Mouse (Mus musculus) heart, embryonic 16.5 days (tissue): ENCODE measurements around the gene March6. TPM values are rescaled to one million over a fixed set of nuclear protein-coding genes. Genes with fewer than 3 reads are reported as not detected.

Experiments
- ATAC-seq: fragments of 200-750 bp; cut with Nextera tagmentation; replicated peaks from 2 replicates; pipeline ENCODE4 v1.8.0; 2017; ENCODE audit warnings: moderate number of reproducible peaks; ENCODE audit not compliant: insufficient read depth, low FRiP score; ENCODE audit errors: extremely low read depth
- H3K27ac ChIP-seq: fragments of 300-500 bp; sonication (generic); 2 replicates; pipeline ENCODE4 v1.5.1; 2014; ENCODE audit warnings: mild to moderate bottlenecking, low read length, control low read depth, moderate library complexity
- H3K27me3 ChIP-seq: fragments of 300-500 bp; sonication (generic); 2 replicates; pipeline ENCODE4 v1.6.1; 2014; ENCODE audit warnings: low read length, mixed read lengths; ENCODE audit not compliant: control insufficient read depth, insufficient read depth
- H3K36me3 ChIP-seq: fragments of 300-500 bp; sonication (generic); 2 replicates; pipeline ENCODE4 v1.6.1; 2014; ENCODE audit not compliant: control insufficient read depth, insufficient read depth
- H3K4me1 ChIP-seq: fragments of 300-500 bp; sonication (generic); 2 replicates; pipeline ENCODE4 v1.6.1; 2014; ENCODE audit warnings: low read length, mixed read lengths; ENCODE audit not compliant: control insufficient read depth, insufficient read depth
- H3K4me2 ChIP-seq: fragments of 300-500 bp; sonication (generic); 2 replicates; pipeline ENCODE4 v1.6.1; 2014; ENCODE audit warnings: low read depth, mild to moderate bottlenecking, control low read depth, low read length
- H3K4me3 ChIP-seq: fragments of 300-500 bp; sonication (generic); 2 replicates; pipeline ENCODE4 v1.5.1; 2014; ENCODE audit warnings: mild to moderate bottlenecking, control low read depth, low read length
- H3K9ac ChIP-seq: fragments of 300-500 bp; sonication (generic); 2 replicates; pipeline ENCODE4 v1.6.1; 2014; ENCODE audit warnings: low read length, control low read depth
- H3K9me3 ChIP-seq: fragments of 300-500 bp; sonication (generic); replicated peaks from 2 replicates; pipeline ENCODE4 v1.6.1; 2016; ENCODE audit warnings: low read length; ENCODE audit not compliant: control insufficient read depth
- WGBS: fragments of 180-500 bp; shearing (Covaris S2); extraction: QIAGEN DNeasy Blood & Tissue Kit; methylation state at CpG from one replicate; pipeline ENCODE4 v1.1.7; 2014; 5-methylcytosine and 5-hydroxymethylcytosine counted together
- polyA plus RNA-seq: library from polyadenylated mRNA; unstranded; fragments of >200 nt; fragmentation: Nextera tagmentation; extraction: Ambion mirVana; gene quantifications from 2 replicates; pipeline ENCODE4 v1.2.1, GENCODE M21; 2015

March6 gene
- polyA plus RNA-seq, 1 experiment from 2014 or later: 29.0 TPM

DNA sequence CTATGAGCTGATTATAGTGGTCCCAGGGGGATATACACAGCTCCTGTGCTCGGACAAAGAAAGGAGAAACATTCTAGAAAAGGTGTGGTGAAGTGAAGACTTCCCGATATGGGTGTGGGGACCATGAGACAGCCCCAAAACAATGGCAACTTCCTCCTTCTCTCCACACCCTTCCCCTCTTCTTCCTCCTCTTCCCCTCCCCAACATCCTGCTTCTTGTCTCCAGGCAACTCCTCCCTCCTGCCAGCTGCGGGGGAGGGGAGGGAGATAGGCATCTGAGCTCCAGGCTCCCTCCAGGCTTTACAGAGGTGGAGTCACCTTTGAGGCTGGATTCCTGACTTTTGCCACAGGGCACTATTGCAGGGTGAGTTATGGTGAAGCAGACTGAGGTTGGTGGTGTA lies 117.9 kb downstream of the March6 start:
- H3K4me2 ChIP-seq: no peak overlapping the region
- no peaks in the 10 kb centered on the region for H3K27me3 ChIP-seq
- H3K9ac ChIP-seq: no peak overlapping the region
- H3K4me3 ChIP-seq: no peak overlapping the region
- no peaks in the 10 kb centered on the region for H3K36me3 ChIP-seq
- WGBS: 39% methylated on average over 2 of the region's 3 CpGs
- H3K27ac ChIP-seq: no peak overlapping the region
- H3K9me3 ChIP-seq: no peaks in the 10 kb centered on the region
- ATAC-seq: no peak
- peaks cover 8% of the 10 kb centered on the region for H3K4me1 ChIP-seq

DNA sequence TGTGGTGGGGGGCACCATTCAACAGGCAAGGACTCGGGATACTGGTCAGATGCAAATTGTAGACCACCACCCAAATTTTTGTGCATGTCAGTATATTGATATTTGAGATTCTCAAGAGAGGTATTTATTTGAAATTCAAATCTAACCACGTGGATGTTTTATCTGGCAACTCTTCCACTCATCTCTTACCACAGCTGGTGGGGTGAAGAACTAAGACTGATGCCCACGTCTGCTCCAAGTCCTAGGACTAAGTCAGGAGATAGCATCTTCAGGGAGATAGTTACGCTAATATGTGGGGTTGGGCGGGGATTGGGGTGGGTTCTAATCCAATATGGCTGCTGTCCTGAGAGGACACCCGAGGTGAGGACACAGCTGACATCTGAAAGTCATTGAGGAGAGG lies 118.4 kb downstream of the March6 start:
- no peak for ATAC-seq
- 76% methylated on average over 6 of the region's 6 CpGs for WGBS
- H3K27ac ChIP-seq: no peak overlapping the region
- H3K27me3 ChIP-seq: no peaks in the 10 kb centered on the region
- no peak overlapping the region for H3K9ac ChIP-seq
- no peaks in the 10 kb centered on the region for H3K9me3 ChIP-seq
- no peaks in the 10 kb centered on the region for H3K36me3 ChIP-seq
- peaks cover 4% of the 10 kb centered on the region; the same call in 1 of the 2 replicates for H3K4me1 ChIP-seq
- H3K4me3 ChIP-seq: no peak overlapping the region
- H3K4me2 ChIP-seq: no peak overlapping the region

DNA sequence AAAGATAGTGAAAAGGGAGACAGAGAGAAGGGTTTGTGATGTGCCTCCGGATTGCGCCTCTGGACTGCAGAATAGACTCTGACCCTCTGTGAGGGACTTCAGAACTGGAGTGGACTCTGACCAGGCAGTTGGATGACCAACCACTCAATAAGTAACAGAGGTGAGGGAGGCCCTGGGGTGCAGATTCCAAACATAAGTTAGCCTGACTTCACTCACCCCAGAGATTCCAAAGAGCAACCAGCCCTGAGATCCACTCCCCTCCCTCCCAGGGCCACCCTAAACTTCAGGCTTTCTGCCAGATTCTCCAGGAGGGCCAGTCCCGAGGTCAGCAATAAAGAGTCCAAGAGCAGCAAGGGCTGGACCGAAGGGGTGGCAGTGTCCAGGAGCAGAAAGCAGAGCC lies 123.4 kb downstream of the March6 start:
- WGBS: 65% methylated on average over 4 of the region's 4 CpGs
- Histone ChIP-seq H3K36me3 (no peaks in the 10 kb centered on the region), H3K27me3 (no peaks in the 10 kb centered on the region), H3K4me1 (peaks cover 4% of the 10 kb centered on the region; the same call in 1 of the 2 replicates), H3K27ac (no peak overlapping the region), H3K9ac (no peak overlapping the region), H3K9me3 (no peaks in the 10 kb centered on the region), H3K4me2 (no peak overlapping the region), H3K4me3 (no peak overlapping the region)
- no peak for ATAC-seq

DNA sequence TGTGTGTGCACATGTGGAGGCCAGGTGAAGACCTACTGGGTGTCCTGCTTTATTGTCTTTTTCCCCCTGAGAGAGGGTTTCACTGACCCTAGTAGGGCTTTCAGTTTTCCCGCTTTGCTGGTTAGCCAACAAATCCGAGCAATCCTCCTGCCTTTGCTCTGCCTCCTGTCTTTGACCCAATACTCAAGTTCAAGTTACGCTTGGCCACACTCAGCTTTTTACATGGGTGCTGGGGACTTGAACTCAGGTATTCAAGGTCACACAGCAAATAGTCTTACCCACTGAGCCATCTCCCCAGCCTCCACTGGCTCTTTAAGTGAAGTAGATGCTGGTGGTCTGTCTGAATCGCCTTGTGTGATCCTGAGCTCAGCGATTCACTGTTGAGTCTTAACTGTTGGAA lies 124.0 kb downstream of the March6 start:
- H3K27ac ChIP-seq: no peak overlapping the region
- H3K27me3 ChIP-seq: no peaks in the 10 kb centered on the region
- peaks cover 4% of the 10 kb centered on the region; the same call in 1 of the 2 replicates for H3K4me1 ChIP-seq
- H3K36me3 ChIP-seq: no peaks in the 10 kb centered on the region
- no peak overlapping the region for H3K9ac ChIP-seq
- H3K4me3 ChIP-seq: no peak overlapping the region
- H3K9me3 ChIP-seq: no peaks in the 10 kb centered on the region
- no peak overlapping the region for H3K4me2 ChIP-seq
- ATAC-seq: no peak
- WGBS: 85% methylated on average over 5 of the region's 5 CpGs

Other genes with a start within 250 kb of the March6 start
- gene Ankrd33b, start 163.3 kb downstream of the March6 start, polyA plus RNA-seq: 4.6 and 5.4 TPM in 2 replicates
- gene Ropn1l, start 77.3 kb downstream of the March6 start, polyA plus RNA-seq: 1.7 and 2.4 TPM in 2 replicates
- 10.9 and 12.2 TPM in 2 replicates for gene Cmbl, start 34.3 kb upstream of the March6 start, polyA plus RNA-seq
- 359 and 373 TPM in 2 replicates for gene Cct5, start 70.8 kb upstream of the March6 start, polyA plus RNA-seq
- gene Fam173b, start 70.8 kb upstream of the March6 start, polyA plus RNA-seq: 14.4 and 14.8 TPM in 2 replicates